Comparison of ENCODE assay signal across 9 mouse cellular contexts in genomic region chr8:70330741-70331364, GRCm38 (mm10). TPM values are rescaled to one million over a fixed set of nuclear protein-coding genes. Genes with fewer than 3 reads are reported as not detected.
DNase-seq lines count a peak whose midpoint lies in the region; ATAC-seq and TF ChIP-seq lines count a peak whose summit lies in the region.
"Had no signal": no experiment of that assay in that cellular context is flagged by ENCODE, and none has a peak within 500 bp of the region (broad histone marks: within the 10 kb centered on the region; RNA-seq: fewer than 3 reads in every experiment).

No protein-coding gene starts in this region.

- H3K4me3 ChIP-seq in heart, adult 2 months: no peak overlapping the region
- peak overlapping the region; percentile 40 for H3K4me3 ChIP-seq in forebrain, embryonic 10.5 days
- peak overlapping the region; percentile 3; the same call in 1 of the 2 replicates for H3K4me3 ChIP-seq in hindbrain, embryonic 16.5 days (ENCODE audit: low read length)
- no peak overlapping the region for H3K4me3 ChIP-seq in thymus, adult 2 months (ENCODE audit: control insufficient read depth, insufficient read depth, low read length)

- H3K9me3 ChIP-seq in forebrain, embryonic 10.5 days: no peaks in the 10 kb centered on the region
- no peaks in the 10 kb centered on the region for H3K9me3 ChIP-seq in hindbrain, embryonic 16.5 days (ENCODE audit: control insufficient read depth, low read length)

- peak overlapping the region; percentile 12 for H3K4me2 ChIP-seq in hindbrain, embryonic 16.5 days (ENCODE audit: low read length)

- H3K4me1 ChIP-seq in heart, adult 2 months (ENCODE audit: control insufficient read depth, insufficient read depth, low read length): no peaks in the 10 kb centered on the region
- peaks cover 45% of the 10 kb centered on the region for H3K4me1 ChIP-seq in forebrain, embryonic 10.5 days
- H3K4me1 ChIP-seq in hindbrain, embryonic 16.5 days (ENCODE audit: control insufficient read depth, insufficient read depth, low read depth, low read length): peaks cover 15% of the 10 kb centered on the region
- no peaks in the 10 kb centered on the region for H3K4me1 ChIP-seq in thymus, adult 2 months (replicated peaks; ENCODE audit: control insufficient read depth, insufficient read depth, low read length)

- no peaks in the 10 kb centered on the region for H3K79me2 ChIP-seq in heart, adult 2 months (replicated peaks; ENCODE audit: control insufficient read depth, insufficient read depth, low read length)

- no peaks in the 10 kb centered on the region for H3K27me3 ChIP-seq in heart, adult 2 months (ENCODE audit: control insufficient read depth, insufficient read depth, low read length)
- peaks cover 35% of the 10 kb centered on the region for H3K27me3 ChIP-seq in forebrain, embryonic 10.5 days (ENCODE audit: poor library complexity, severe bottlenecking)
- H3K27me3 ChIP-seq in hindbrain, embryonic 16.5 days (replicated peaks; ENCODE audit: control insufficient read depth, insufficient read depth, low read length): no peaks in the 10 kb centered on the region; the same call in 1 of the 2 replicates
- H3K27me3 ChIP-seq in thymus, adult 2 months (ENCODE audit: control insufficient read depth, insufficient read depth, low read length): no peaks in the 10 kb centered on the region

- H3K27ac ChIP-seq in heart, adult 2 months: no peak overlapping the region
- peak overlapping the region; percentile 45 for H3K27ac ChIP-seq in forebrain, embryonic 10.5 days
- H3K27ac ChIP-seq in hindbrain, embryonic 16.5 days (ENCODE audit: low read depth, low read length): peak overlapping the region; percentile 29; the same call in 1 of the 2 replicates
- no peak overlapping the region for H3K27ac ChIP-seq in thymus, adult 2 months (ENCODE audit: control insufficient read depth, insufficient read depth, low read length)

- DNase-seq in heart, adult 2 months: no peak
- DNase-seq in heart, postnatal 25 days (ENCODE audit: low spot score): no peak
- peak; percentile 75 for DNase-seq in adrenal gland, adult 2 months
- peak; percentile 65 for DNase-seq in forebrain, embryonic 10.5 days (ENCODE audit: extremely low spot score, low spot score)
- DNase-seq in liver: peak; percentile 64
- DNase-seq in retina, postnatal 1 day: peak; percentile 82
- no peak for DNase-seq in thymus, adult 2 months

- no peak for TF ChIP-seq POLR2A in heart, adult 2 months (IDR thresholded peaks at IDR 0.05; ENCODE audit: insufficient read depth, low read depth, low read length)
- no peak for TF ChIP-seq POLR2A in thymus, adult 2 months (IDR thresholded peaks at IDR 0.05; ENCODE audit: control insufficient read depth, extremely low read depth, insufficient read depth, low read length, poor library complexity)

- intact Hi-C loops in heart, adult 2 months (cut with DNase I): no loop called here
- intact Hi-C loops in heart, postnatal 25 days (cut with DNase I): no loop called here

- TF ChIP-seq CTCF in heart, adult 2 months (IDR thresholded peaks at IDR 0.05): peak; percentile 36
- TF ChIP-seq CTCF in thymus, adult 2 months (IDR thresholded peaks at IDR 0.05; ENCODE audit: borderline replicate concordance, control insufficient read depth, extremely low read depth, insufficient read depth, low read length, poor library complexity): no peak

- peak; percentile 82 for ATAC-seq in hindbrain, embryonic 16.5 days

- TF ChIP-seq EP300 in heart, adult 2 months (IDR thresholded peaks at IDR 0.05; ENCODE audit: insufficient read depth, low read depth, low read length): no peak

- H3K9ac ChIP-seq in heart, adult 2 months (ENCODE audit: low read depth, low read length): no peak overlapping the region
- H3K9ac ChIP-seq in hindbrain, embryonic 16.5 days (ENCODE audit: low read depth, low read length): no peak overlapping the region; the same call in 1 of the 2 replicates

- 62% methylated on average over 53 of the region's 53 CpGs for WGBS in heart, adult 2 months
- whole genome bisulfite sequencing in forebrain, embryonic 10.5 days: 26% methylated on average over 53 of the region's 53 CpGs
- WGBS in hindbrain, embryonic 16.5 days: 21% methylated on average over 51 of the region's 53 CpGs
- 92% methylated on average over 53 of the region's 53 CpGs for WGBS in thymus, adult 2 months

- H3K36me3 ChIP-seq in heart, adult 2 months (ENCODE audit: control insufficient read depth, insufficient read depth, low read length): no peaks in the 10 kb centered on the region
- peaks cover 81% of the 10 kb centered on the region for H3K36me3 ChIP-seq in forebrain, embryonic 10.5 days (replicated peaks)
- H3K36me3 ChIP-seq in hindbrain, embryonic 16.5 days (ENCODE audit: control insufficient read depth, insufficient read depth, low read length): peaks cover 51% of the 10 kb centered on the region
- H3K36me3 ChIP-seq in thymus, adult 2 months (ENCODE audit: control insufficient read depth, insufficient read depth, low read length): peaks cover 50% of the 10 kb centered on the region

RNA-seq across cellular contexts. Expression of gene Gdf1, which starts 1.2 kb away (rescaled TPM):
- total RNA-seq in heart, adult 2 months (2021): not detected
- polyA plus RNA-seq in heart, adult 2 months (2012; rRNA removed): 0.14 TPM in 1 of 2 replicates, not detected in the other
- under 1 TPM in 1 of 2 experiments, not detected in 1; 0.21 TPM for total RNA-seq in heart, postnatal 25 days (2021)
- under 1 TPM in 1 of 2 experiments, not detected in 1; 0.41 TPM for total RNA-seq in adrenal gland, adult 2 months (2021)
- 7.9 and 9.8 TPM in 2 replicates for polyA plus RNA-seq in adrenal gland, adult 2 months (2012; rRNA removed)
- polyA plus RNA-seq in forebrain, embryonic 10.5 days (2016; fragmentation: Nextera tagmentation; extraction: Ambion mirVana): 3.7 and 4.6 TPM in 2 replicates
- 8.7 and 9.5 TPM in 2 replicates for polyA plus RNA-seq in hindbrain, embryonic 16.5 days (2015; fragmentation: Nextera tagmentation; extraction: Ambion mirVana)
- polyA plus RNA-seq in thymus, adult 2 months (2012; rRNA removed): 0.13 and 0.23 TPM in 2 replicates
- total RNA-seq: heart, postnatal 14 days had no signal

RNA-seq across cellular contexts. Expression of gene Cers1, which starts 15.3 kb away (rescaled TPM):
- total RNA-seq in heart, adult 2 months (2021): under 1 TPM; 0.34 to 0.64 TPM
- 0.97 and 1.2 TPM in 2 replicates for polyA plus RNA-seq in heart, adult 2 months (2012; rRNA removed)
- total RNA-seq in heart, postnatal 25 days (2021): under 1 TPM; 0.31 to 0.39 TPM
- total RNA-seq in adrenal gland, adult 2 months (2021): 1 to 10 TPM; 2.5 to 3.8 TPM
- polyA plus RNA-seq in adrenal gland, adult 2 months (2012; rRNA removed): 4.9 and 5.2 TPM in 2 replicates
- polyA plus RNA-seq in forebrain, embryonic 10.5 days (2016; fragmentation: Nextera tagmentation; extraction: Ambion mirVana): 4.1 and 4.5 TPM in 2 replicates
- polyA plus RNA-seq in hindbrain, embryonic 16.5 days (2015; fragmentation: Nextera tagmentation; extraction: Ambion mirVana): 40.0 and 44.3 TPM in 2 replicates
- polyA plus RNA-seq in thymus, adult 2 months (2012; rRNA removed): 0.13 and 0.61 TPM in 2 replicates

RNA-seq across cellular contexts. Expression of gene Upf1, which starts 22.2 kb away (rescaled TPM):
- total RNA-seq in heart, adult 2 months (2021): 10 to 100 TPM; 42.6 to 43.9 TPM
- 17.4 and 23.4 TPM in 2 replicates for polyA plus RNA-seq in heart, adult 2 months (2012; rRNA removed)
- total RNA-seq in heart, postnatal 25 days (2021): 10 to 100 TPM; 43.2 to 46.3 TPM
- 10 to 100 TPM; 60.0 to 60.5 TPM for total RNA-seq in adrenal gland, adult 2 months (2021)
- polyA plus RNA-seq in adrenal gland, adult 2 months (2012; rRNA removed): 45.1 and 53.3 TPM in 2 replicates
- 14.5 and 16.3 TPM in 2 replicates for polyA plus RNA-seq in forebrain, embryonic 10.5 days (2016; fragmentation: Nextera tagmentation; extraction: Ambion mirVana)
- polyA plus RNA-seq in hindbrain, embryonic 16.5 days (2015; fragmentation: Nextera tagmentation; extraction: Ambion mirVana): 7.4 and 10.1 TPM in 2 replicates
- 76.0 and 104 TPM in 2 replicates for polyA plus RNA-seq in thymus, adult 2 months (2012; rRNA removed)

RNA-seq across cellular contexts. Expression of gene Cope, which starts 28.5 kb away (rescaled TPM):
- total RNA-seq in heart, adult 2 months (2021): 100 to 1,000 TPM; 147 to 155 TPM
- 193 and 209 TPM in 2 replicates for polyA plus RNA-seq in heart, adult 2 months (2012; rRNA removed)
- total RNA-seq in heart, postnatal 25 days (2021): 100 to 1,000 TPM; 145 to 159 TPM
- 100 to 1,000 TPM; 203 to 233 TPM for total RNA-seq in adrenal gland, adult 2 months (2021)
- 491 and 579 TPM in 2 replicates for polyA plus RNA-seq in adrenal gland, adult 2 months (2012; rRNA removed)
- polyA plus RNA-seq in forebrain, embryonic 10.5 days (2016; fragmentation: Nextera tagmentation; extraction: Ambion mirVana): 286 and 300 TPM in 2 replicates
- 284 and 297 TPM in 2 replicates for polyA plus RNA-seq in hindbrain, embryonic 16.5 days (2015; fragmentation: Nextera tagmentation; extraction: Ambion mirVana)
- polyA plus RNA-seq in thymus, adult 2 months (2012; rRNA removed): 397 and 454 TPM in 2 replicates

RNA-seq across cellular contexts. Expression of gene Ddx49, which starts 28.6 kb away (rescaled TPM):
- 10 to 100 TPM; 21.6 to 26.4 TPM for total RNA-seq in heart, adult 2 months (2021)
- 24.3 and 27.1 TPM in 2 replicates for polyA plus RNA-seq in heart, adult 2 months (2012; rRNA removed)
- total RNA-seq in heart, postnatal 25 days (2021): 10 to 100 TPM; 24.7 to 33.8 TPM
- total RNA-seq in adrenal gland, adult 2 months (2021): 10 to 100 TPM; 57.7 to 69.5 TPM
- polyA plus RNA-seq in adrenal gland, adult 2 months (2012; rRNA removed): 53.3 and 62.5 TPM in 2 replicates
- polyA plus RNA-seq in forebrain, embryonic 10.5 days (2016; fragmentation: Nextera tagmentation; extraction: Ambion mirVana): 54.9 and 57.2 TPM in 2 replicates
- 42.0 and 42.8 TPM in 2 replicates for polyA plus RNA-seq in hindbrain, embryonic 16.5 days (2015; fragmentation: Nextera tagmentation; extraction: Ambion mirVana)
- 72.1 and 75.4 TPM in 2 replicates for polyA plus RNA-seq in thymus, adult 2 months (2012; rRNA removed)

Comparison
In these comparisons a context has a peak if more than half of its experiments do, and no peak if none do; other contexts are left out.
1. DNase-seq: peak in adrenal gland, adult 2 months (single experiment), forebrain, embryonic 10.5 days (single experiment), liver (single experiment) and retina, postnatal 1 day (single experiment); none in heart, adult 2 months (0 of 2), heart, postnatal 25 days (single experiment) and thymus, adult 2 months (single experiment).
2. H3K27ac ChIP-seq: peak in forebrain, embryonic 10.5 days (single experiment) and hindbrain, embryonic 16.5 days (single experiment); none in heart, adult 2 months (single experiment) and thymus, adult 2 months (single experiment).
3. H3K4me3 ChIP-seq: peak in forebrain, embryonic 10.5 days (single experiment) and hindbrain, embryonic 16.5 days (single experiment); none in heart, adult 2 months (single experiment) and thymus, adult 2 months (single experiment).